Mouse (Mus musculus): ENCODE data around the gene Olah. TPM values are rescaled to one million over a fixed set of nuclear protein-coding genes. Genes with fewer than 3 reads are reported as not detected.

The Olah gene
- total and polyA plus RNA-seq, 3 experiments: 0.27 TPM; not detected in 2

DNA sequence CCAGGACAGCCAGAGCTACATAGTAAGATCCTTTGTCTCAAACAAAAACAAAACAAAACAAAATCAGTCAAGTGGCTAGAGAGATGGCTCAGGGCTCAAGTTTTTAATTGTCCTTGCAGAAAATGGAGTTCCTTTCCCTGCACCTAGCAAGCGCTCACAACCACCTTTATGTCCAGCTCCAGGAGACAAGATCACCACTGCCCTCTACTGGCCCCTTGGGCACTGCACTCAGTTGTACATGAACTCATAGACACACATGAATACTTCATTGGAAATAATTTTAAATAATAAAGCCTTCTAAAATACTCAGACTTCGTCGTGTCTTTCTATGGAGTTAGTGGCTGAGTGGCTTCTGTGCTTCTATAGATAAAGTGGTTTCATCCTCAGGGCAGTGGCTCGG lies 17.2 kb upstream of the Olah start:
- Histone ChIP-seq H3K4me3 (ENCODE audit: low read depth, low read length) (no peak overlapping the region), H3K9me3 (replicated peaks) (no peaks in the 10 kb centered on the region), H3K27me3 (ENCODE audit: insufficient read depth, low read length) (peaks cover 36% of the 10 kb centered on the region), H3K36me3 (replicated peaks) (no peaks in the 10 kb centered on the region), H3K4me1 (ENCODE audit: insufficient read depth, low read depth, low read length) (peaks cover 12% of the 10 kb centered on the region)
- DNase-seq (ENCODE audit: low spot score) (no peak), ATAC-seq (ENCODE audit: extremely low read depth, insufficient number of reproducible peaks, low FRiP score, poor library complexity, severe bottlenecking) (peak; percentile 40; the same call in 1 of the 2 replicates)
- TF ChIP-seq GATA2 (IDR thresholded peaks at IDR 0.05; ENCODE audit: borderline replicate concordance, low read depth, low read length): no peak
- peak; percentile 78 for TF ChIP-seq CTCF (IDR thresholded peaks at IDR 0.05; ENCODE audit: low read depth, low read length)

DNA sequence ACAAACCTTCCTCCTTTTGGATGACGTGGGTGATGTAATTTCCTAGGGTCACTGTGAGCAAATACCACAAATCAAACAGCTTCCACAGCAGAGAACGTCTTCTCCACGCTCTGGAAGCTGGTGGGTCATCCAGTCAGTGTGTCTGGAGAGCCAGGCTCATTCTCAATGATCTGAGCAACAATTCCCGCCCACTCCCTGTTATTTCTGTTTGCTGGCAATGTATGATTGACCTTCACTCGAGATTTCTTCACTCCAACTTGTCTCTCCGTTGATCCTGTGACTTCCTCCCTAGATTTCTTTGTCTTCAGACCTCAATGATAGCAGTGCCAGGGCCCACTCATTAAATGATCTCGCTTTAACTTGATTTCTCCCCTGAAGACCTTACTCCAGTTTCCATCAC lies 10.7 kb upstream of the Olah start:
- Histone ChIP-seq H3K9me3 (replicated peaks) (no peaks in the 10 kb centered on the region), H3K4me1 (ENCODE audit: insufficient read depth, low read depth, low read length) (no peaks in the 10 kb centered on the region), H3K36me3 (replicated peaks) (no peaks in the 10 kb centered on the region), H3K27me3 (ENCODE audit: insufficient read depth, low read length) (peaks cover 30% of the 10 kb centered on the region; the same call in 1 of the 2 replicates), H3K4me3 (ENCODE audit: low read depth, low read length) (no peak overlapping the region)
- TF ChIP-seq GATA1 (IDR thresholded peaks at IDR 0.05; ENCODE audit: borderline replicate concordance, low read length) (no peak), POLR2AphosphoS5 (IDR thresholded peaks at IDR 0.05; ENCODE audit: insufficient replicate concordance, low read depth, low read length) (no peak)
- DNase-seq (ENCODE audit: low spot score) (no peak), ATAC-seq (ENCODE audit: extremely low read depth, insufficient number of reproducible peaks, low FRiP score, poor library complexity, severe bottlenecking) (no peak)

DNA sequence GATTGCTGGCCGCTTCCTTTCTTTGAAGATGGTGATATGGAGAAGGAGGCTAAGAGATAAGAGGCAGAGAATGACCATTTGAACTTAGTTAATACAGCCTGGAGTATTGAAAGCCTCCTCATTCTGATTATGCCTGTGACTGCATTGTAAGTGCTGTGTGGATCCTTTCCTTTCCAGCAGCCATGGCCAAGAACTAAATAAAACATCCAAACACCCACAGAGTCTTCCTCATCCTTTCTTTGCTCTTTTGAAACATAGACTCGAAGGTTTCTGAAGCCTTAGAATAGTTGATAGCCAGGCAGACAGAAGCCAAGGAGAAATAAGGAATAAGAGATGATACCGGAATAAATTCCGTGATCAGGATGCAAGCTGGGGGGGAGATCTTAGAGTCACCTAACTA lies 9.0 kb upstream of the Olah start:
- H3K9me3 ChIP-seq (replicated peaks): no peaks in the 10 kb centered on the region
- H3K4me3 ChIP-seq (ENCODE audit: low read depth, low read length): no peak overlapping the region
- H3K27me3 ChIP-seq (ENCODE audit: insufficient read depth, low read length): peaks cover 26% of the 10 kb centered on the region; the same call in 1 of the 2 replicates
- ATAC-seq (ENCODE audit: extremely low read depth, insufficient number of reproducible peaks, low FRiP score, poor library complexity, severe bottlenecking): no peak
- TF ChIP-seq CTCF (IDR thresholded peaks at IDR 0.05; ENCODE audit: low read depth, low read length): no peak
- TF ChIP-seq GATA1 (IDR thresholded peaks at IDR 0.05; ENCODE audit: borderline replicate concordance, low read length): no peak
- no peak for TF ChIP-seq POLR2AphosphoS5 (IDR thresholded peaks at IDR 0.05; ENCODE audit: insufficient replicate concordance, low read depth, low read length)
- TF ChIP-seq TAL1 (conservative IDR thresholded peaks at IDR 0.05; ENCODE audit: low read depth, low read length): no peak
- TF ChIP-seq GATA2 (IDR thresholded peaks at IDR 0.05; ENCODE audit: borderline replicate concordance, low read depth, low read length): no peak
- H3K4me1 ChIP-seq (ENCODE audit: insufficient read depth, low read depth, low read length): no peaks in the 10 kb centered on the region
- H3K36me3 ChIP-seq (replicated peaks): no peaks in the 10 kb centered on the region
- DNase-seq (ENCODE audit: low spot score): no peak

DNA sequence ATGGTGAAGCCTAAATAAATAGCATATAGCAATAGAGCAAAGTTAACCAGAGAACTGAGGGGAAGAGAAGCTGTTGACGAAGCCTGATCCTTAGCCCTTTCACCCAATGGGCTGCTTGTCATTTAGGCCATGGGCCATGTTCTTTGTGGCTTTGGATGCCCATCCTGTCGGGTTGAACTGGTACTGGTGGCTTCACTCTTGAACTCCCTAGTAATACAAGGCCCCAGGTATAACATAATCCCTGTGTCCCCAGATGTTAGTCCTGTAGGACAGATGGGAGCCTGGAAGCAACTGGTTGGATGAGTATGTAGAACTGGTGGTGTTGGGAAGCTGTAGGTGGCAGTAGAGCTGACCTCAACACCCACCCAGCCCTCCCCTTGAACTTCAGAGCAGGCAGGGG lies 5.1 kb downstream of the Olah start:
- TF ChIP-seq GATA1 (IDR thresholded peaks at IDR 0.05; ENCODE audit: borderline replicate concordance, low read length) (no peak), POLR2AphosphoS5 (IDR thresholded peaks at IDR 0.05; ENCODE audit: insufficient replicate concordance, low read depth, low read length) (no peak), TAL1 (conservative IDR thresholded peaks at IDR 0.05; ENCODE audit: low read depth, low read length) (no peak), CTCF (IDR thresholded peaks at IDR 0.05; ENCODE audit: low read depth, low read length) (no peak)
- Histone ChIP-seq H3K4me3 (ENCODE audit: low read depth, low read length) (no peak overlapping the region), H3K36me3 (replicated peaks) (no peaks in the 10 kb centered on the region), H3K4me1 (ENCODE audit: insufficient read depth, low read depth, low read length) (no peaks in the 10 kb centered on the region), H3K27me3 (ENCODE audit: insufficient read depth, low read length) (no peaks in the 10 kb centered on the region; the same call in 1 of the 2 replicates), H3K9me3 (replicated peaks) (no peaks in the 10 kb centered on the region)
- DNase-seq (ENCODE audit: low spot score) (no peak), ATAC-seq (ENCODE audit: extremely low read depth, insufficient number of reproducible peaks, low FRiP score, poor library complexity, severe bottlenecking) (no peak)

DNA sequence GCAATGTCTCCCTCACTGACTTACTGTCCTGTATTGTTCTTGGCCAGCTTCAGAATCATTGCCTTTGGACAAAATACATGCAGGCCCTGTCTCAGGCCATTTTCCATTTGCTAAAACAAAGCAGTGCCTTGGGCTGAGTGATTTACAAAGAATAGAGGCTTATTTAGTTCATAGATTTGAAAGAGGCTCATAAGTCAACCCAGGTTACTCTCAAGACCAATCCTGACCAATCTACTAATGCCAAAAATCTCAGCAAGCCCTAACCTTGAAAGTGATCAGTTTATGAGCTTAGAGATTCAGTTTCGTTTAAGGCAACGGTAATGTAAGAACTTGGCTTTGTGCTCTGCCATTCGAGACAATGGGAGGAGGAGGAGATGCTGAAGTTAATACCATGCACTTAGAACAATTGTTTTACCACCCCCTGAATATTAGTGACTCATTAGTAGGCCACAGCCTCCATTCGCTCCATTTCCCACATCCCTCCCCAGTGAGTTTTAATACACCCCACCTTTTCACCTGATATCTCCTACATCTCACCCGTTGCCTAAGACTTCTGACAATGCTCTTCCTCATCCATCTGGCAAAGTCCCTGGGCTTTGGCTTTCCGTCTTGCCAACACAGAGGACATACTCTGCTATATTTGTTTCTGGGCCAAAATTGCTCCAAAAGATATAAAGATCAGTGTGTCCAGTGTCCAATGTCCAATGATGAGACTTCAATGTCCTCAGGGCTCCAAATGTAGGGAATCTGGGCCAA lies 9.7 kb downstream of the Olah start:
- Histone ChIP-seq H3K4me3 (ENCODE audit: low read depth, low read length) (no peak overlapping the region), H3K27me3 (ENCODE audit: insufficient read depth, low read length) (peaks cover 2% of the 10 kb centered on the region; the same call in 1 of the 2 replicates), H3K4me1 (ENCODE audit: insufficient read depth, low read depth, low read length) (no peaks in the 10 kb centered on the region), H3K9me3 (replicated peaks) (no peaks in the 10 kb centered on the region), H3K36me3 (replicated peaks) (no peaks in the 10 kb centered on the region)
- TF ChIP-seq CTCF (IDR thresholded peaks at IDR 0.05; ENCODE audit: low read depth, low read length): no peak
- no peak for TF ChIP-seq POLR2AphosphoS5 (IDR thresholded peaks at IDR 0.05; ENCODE audit: insufficient replicate concordance, low read depth, low read length)
- TF ChIP-seq GATA1 (IDR thresholded peaks at IDR 0.05; ENCODE audit: borderline replicate concordance, low read length): no peak
- no peak for TF ChIP-seq GATA2 (IDR thresholded peaks at IDR 0.05; ENCODE audit: borderline replicate concordance, low read depth, low read length)
- ATAC-seq (ENCODE audit: extremely low read depth, insufficient number of reproducible peaks, low FRiP score, poor library complexity, severe bottlenecking) (no peak), DNase-seq (ENCODE audit: low spot score) (no peak)

DNA sequence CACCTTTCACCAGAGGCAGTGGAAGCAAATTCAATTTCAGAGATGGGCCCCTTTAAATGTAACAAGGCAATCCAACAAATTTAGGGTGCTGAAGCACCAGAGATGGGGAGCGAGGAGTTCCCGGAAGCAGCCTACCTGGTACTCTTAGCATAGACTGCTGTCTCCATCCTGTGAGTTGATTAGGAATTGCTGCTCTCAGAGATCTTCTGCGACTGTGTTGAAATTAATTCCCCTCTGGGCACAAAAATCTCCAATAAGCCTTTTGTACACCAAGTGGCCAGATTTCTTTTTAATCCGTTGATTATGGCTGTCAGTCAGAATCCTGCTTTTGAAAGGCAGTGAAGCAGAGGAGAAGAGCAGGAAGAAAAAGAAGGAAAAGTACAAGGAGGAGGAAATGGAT lies 31.9 kb downstream of the Olah start:
- no peaks in the 10 kb centered on the region for H3K27me3 ChIP-seq (ENCODE audit: insufficient read depth, low read length)
- no peaks in the 10 kb centered on the region for H3K9me3 ChIP-seq (replicated peaks)
- H3K4me3 ChIP-seq (ENCODE audit: low read depth, low read length): no peak overlapping the region
- no peak for DNase-seq (ENCODE audit: low spot score)
- ATAC-seq (ENCODE audit: extremely low read depth, insufficient number of reproducible peaks, low FRiP score, poor library complexity, severe bottlenecking): no peak
- no peak for TF ChIP-seq POLR2AphosphoS5 (IDR thresholded peaks at IDR 0.05; ENCODE audit: insufficient replicate concordance, low read depth, low read length)
- TF ChIP-seq GATA1 (IDR thresholded peaks at IDR 0.05; ENCODE audit: borderline replicate concordance, low read length): no peak
- TF ChIP-seq CTCF (IDR thresholded peaks at IDR 0.05; ENCODE audit: low read depth, low read length): no peak
- no peak for TF ChIP-seq TAL1 (conservative IDR thresholded peaks at IDR 0.05; ENCODE audit: low read depth, low read length)
- no peak for TF ChIP-seq GATA2 (IDR thresholded peaks at IDR 0.05; ENCODE audit: borderline replicate concordance, low read depth, low read length)
- H3K36me3 ChIP-seq (replicated peaks): no peaks in the 10 kb centered on the region
- no peaks in the 10 kb centered on the region for H3K4me1 ChIP-seq (ENCODE audit: insufficient read depth, low read depth, low read length)
